Mouse (Mus musculus): ENCODE results near the gene Ttc19. TPM values are rescaled to one million over a fixed set of nuclear protein-coding genes. Genes with fewer than 3 reads are reported as not detected.
"Not testable (repeated sequence)": the region's sequence is repeated elsewhere in the genome, so short reads cannot be mapped to it uniquely, and the experiment has no call there.

The Ttc19 gene
- polyA plus RNA-seq, 1 experiment from 2014 or later, result 23.6 TPM

GRCm38 (mm10) chr11:62366879-62367278, 85.6 kb downstream of the Ttc19 start:
- Histone ChIP-seq H3K4me1 (no peaks in the 10 kb centered on the region), H3K9ac (no peak overlapping the region), H3K9me3 (replicated peaks) (no peaks in the 10 kb centered on the region), H3K36me3 (ENCODE audit: poor library complexity, severe bottlenecking) (peaks cover 49% of the 10 kb centered on the region), H3K27me3 (no peaks in the 10 kb centered on the region), H3K4me3 (no peak overlapping the region), H3K27ac (no peak overlapping the region), H3K4me2 (no peak overlapping the region)
- no peak for ATAC-seq
- 96% methylated on average over 6 of the region's 6 CpGs for WGBS

GRCm38 (mm10) chr11:62369924-62370323, 88.7 kb downstream of the Ttc19 start:
- Histone ChIP-seq H3K4me1 (no peaks in the 10 kb centered on the region), H3K36me3 (ENCODE audit: poor library complexity, severe bottlenecking) (peaks cover 58% of the 10 kb centered on the region), H3K4me2 (no peak overlapping the region), H3K4me3 (no peak overlapping the region), H3K9ac (no peak overlapping the region), H3K27ac (no peak overlapping the region), H3K9me3 (replicated peaks) (no peaks in the 10 kb centered on the region), H3K27me3 (no peaks in the 10 kb centered on the region)
- no peak for ATAC-seq

- Histone ChIP-seq H3K4me3 (no peak overlapping the region), H3K4me2 (no peak overlapping the region), H3K9me3 (replicated peaks) (no peaks in the 10 kb centered on the region), H3K36me3 (ENCODE audit: poor library complexity, severe bottlenecking) (peaks cover 53% of the 10 kb centered on the region), H3K9ac (no peak overlapping the region), H3K27ac (no peak overlapping the region), H3K27me3 (no peaks in the 10 kb centered on the region), H3K4me1 (no peaks in the 10 kb centered on the region)
- 89% methylated on average over 2 of the region's 2 CpGs for WGBS
- no peak for ATAC-seq
Measured at GRCm38 (mm10) chr11:62371776-62372175, 90.5 kb downstream of the Ttc19 start.

GRCm38 (mm10) chr11:62377202-62377851, 96.1 kb downstream of the Ttc19 start:
- not testable (repeated sequence) for ATAC-seq; H3K4me3 ChIP-seq; H3K4me2 ChIP-seq; H3K4me1 ChIP-seq; H3K9me3 ChIP-seq (replicated peaks); H3K27me3 ChIP-seq; H3K9ac ChIP-seq; H3K27ac ChIP-seq
- peaks cover 46% of the 10 kb centered on the region for H3K36me3 ChIP-seq (ENCODE audit: poor library complexity, severe bottlenecking)
- 87% methylated on average over 6 of the region's 6 CpGs for WGBS

Other genes with a start within 250 kb of the Ttc19 start
- gene Adora2b, start 32.5 kb upstream of the Ttc19 start, polyA plus RNA-seq (2015; fragmentation: Nextera tagmentation; extraction: Ambion mirVana), result 1.6 and 2.8 TPM in 2 replicates
- gene Zswim7, start 98 bp upstream of the Ttc19 start, polyA plus RNA-seq (2015; fragmentation: Nextera tagmentation; extraction: Ambion mirVana), result 10.3 and 11.2 TPM in 2 replicates
- 6.2 and 7.6 TPM in 2 replicates for gene Pigl, start 177.0 kb downstream of the Ttc19 start, polyA plus RNA-seq (2015; fragmentation: Nextera tagmentation; extraction: Ambion mirVana)
- 120 and 170 TPM in 2 replicates for gene Ncor1, start 177.1 kb downstream of the Ttc19 start, polyA plus RNA-seq (2015; fragmentation: Nextera tagmentation; extraction: Ambion mirVana)

All from forebrain, embryonic 13.5 days (tissue).